Mouse (Mus musculus): ENCODE measurements around the gene Fam81b. TPM values are rescaled to one million over a fixed set of nuclear protein-coding genes. Genes with fewer than 3 reads are reported as not detected.

Fam81b gene
- total RNA-seq, 2 experiments from 2014 or later: not detected

GRCm38 (mm10) chr13:76195431-76196138 lies 109.3 kb downstream of the Fam81b start:
- no peak for ATAC-seq (replicated peaks; ENCODE audit: low FRiP score, poor library complexity, severe bottlenecking)

- ATAC-seq (replicated peaks; ENCODE audit: low FRiP score, poor library complexity, severe bottlenecking): no peak
Measured at GRCm38 (mm10) chr13:76194937-76195336, 109.9 kb downstream of the Fam81b start.

- no peak for ATAC-seq (replicated peaks; ENCODE audit: low FRiP score, poor library complexity, severe bottlenecking)
Measured at GRCm38 (mm10) chr13:76190273-76190672, 114.6 kb downstream of the Fam81b start.

GRCm38 (mm10) chr13:76189190-76189589 lies 115.7 kb downstream of the Fam81b start:
- no peak for ATAC-seq (replicated peaks; ENCODE audit: low FRiP score, poor library complexity, severe bottlenecking)

- ATAC-seq (replicated peaks; ENCODE audit: low FRiP score, poor library complexity, severe bottlenecking): no peak
Measured at GRCm38 (mm10) chr13:76187651-76188050, 117.2 kb downstream of the Fam81b start.

GRCm38 (mm10) chr13:76178700-76179099 lies 126.2 kb downstream of the Fam81b start:
- no peak for ATAC-seq (replicated peaks; ENCODE audit: low FRiP score, poor library complexity, severe bottlenecking)

GRCm38 (mm10) chr13:76174297-76174696 lies 130.6 kb downstream of the Fam81b start:
- ATAC-seq (replicated peaks; ENCODE audit: low FRiP score, poor library complexity, severe bottlenecking): no peak

GRCm38 (mm10) chr13:76160587-76160986 lies 144.3 kb downstream of the Fam81b start:
- no peak for ATAC-seq (replicated peaks; ENCODE audit: low FRiP score, poor library complexity, severe bottlenecking)

GRCm38 (mm10) chr13:76157508-76157907 lies 147.4 kb downstream of the Fam81b start:
- ATAC-seq (replicated peaks; ENCODE audit: low FRiP score, poor library complexity, severe bottlenecking): no peak

- ATAC-seq (replicated peaks; ENCODE audit: low FRiP score, poor library complexity, severe bottlenecking): no peak
Measured at GRCm38 (mm10) chr13:76157099-76157498, 147.8 kb downstream of the Fam81b start.

Other genes starting within 250 kb of the Fam81b start
- not detected in 2 replicates for gene Gpr150, start 248.1 kb downstream of the Fam81b start, total RNA-seq (2015; ENCODE audit: low replicate concordance)
- gene Gpr150, start 248.1 kb downstream of the Fam81b start, total RNA-seq (2017; ENCODE audit: low replicate concordance): 0.28 TPM in 1 of 2 replicates, not detected in the other
- gene Arsk, start 206.4 kb downstream of the Fam81b start, total RNA-seq (2015; ENCODE audit: low replicate concordance): 2.3 and 5.0 TPM in 2 replicates
- 4.5 and 5.5 TPM in 2 replicates for gene Arsk, start 206.4 kb downstream of the Fam81b start, total RNA-seq (2017; ENCODE audit: low replicate concordance)
- 2.3 and 5.0 TPM in 2 replicates for gene Ttc37, start 206.3 kb downstream of the Fam81b start, total RNA-seq (2015; ENCODE audit: low replicate concordance)
- 4.9 and 10.0 TPM in 2 replicates for gene Ttc37, start 206.3 kb downstream of the Fam81b start, total RNA-seq (2017; ENCODE audit: low replicate concordance)
- 23.4 and 44.8 TPM in 2 replicates for gene Mctp1, start 79.5 kb upstream of the Fam81b start, total RNA-seq (2015; ENCODE audit: low replicate concordance)
- gene Mctp1, start 79.5 kb upstream of the Fam81b start, total RNA-seq (2017; ENCODE audit: low replicate concordance): 10.2 and 20.5 TPM in 2 replicates

Data from erythroblast, adult 5-6 weeks (primary cell).